Mouse (Mus musculus) C2C12 (cell line): ENCODE results near the gene Chst8. TPM values are rescaled to one million over a fixed set of nuclear protein-coding genes. Genes with fewer than 3 reads are reported as not detected.

Experiments used
- H3K27me3 ChIP-seq: one replicate; pipeline ENCODE4 v1.6.1; 2011; ENCODE audit not compliant: control insufficient read depth, insufficient read depth, insufficient read length
- H3K36me3 ChIP-seq: one replicate; pipeline ENCODE4 v1.6.1; 2011; ENCODE audit not compliant: control insufficient read depth, insufficient read depth
- H3K4me3 ChIP-seq: one replicate; pipeline ENCODE4 v1.5.1; 2011; ENCODE audit warnings: mild to moderate bottlenecking, control low read depth; ENCODE audit not compliant: poor library complexity, insufficient read depth, severe bottlenecking
- H3K79me2 ChIP-seq: one replicate; pipeline ENCODE4 v1.6.1; 2011; ENCODE audit not compliant: control insufficient read depth, insufficient read depth
- H3K79me3 ChIP-seq: one replicate; pipeline ENCODE4 v1.6.1; 2011; ENCODE audit warnings: low read depth, control low read depth
- H3ac ChIP-seq: one replicate; pipeline ENCODE3; 2011; ENCODE audit warnings: low read depth; ENCODE audit not compliant: control insufficient read depth, insufficient read length
- CEBPB ChIP-seq: IDR thresholded peaks from one replicate; pipeline ENCODE4 v1.6.1; 2011; ENCODE audit warnings: low read depth, mild to moderate bottlenecking, control low read depth, moderate library complexity
- CTCF ChIP-seq: IDR thresholded peaks from one replicate; pipeline ENCODE4 v1.5.1; 2011; ENCODE audit not compliant: control insufficient read depth, insufficient read depth, insufficient read length
- FOSL1 ChIP-seq: IDR thresholded peaks from one replicate; pipeline ENCODE4 v1.8.0; 2011; ENCODE audit warnings: mild to moderate bottlenecking, low read length; ENCODE audit not compliant: poor library complexity, insufficient read depth, severe bottlenecking
- MAX ChIP-seq: IDR thresholded peaks from one replicate; pipeline ENCODE4 v1.6.1; 2011; ENCODE audit warnings: mild to moderate bottlenecking, control low read depth
- MYOD1 ChIP-seq: IDR thresholded peaks from one replicate; pipeline ENCODE4 v1.6.1; 2011; ENCODE audit warnings: low read depth; ENCODE audit not compliant: control insufficient read depth, insufficient read length
- MYOG ChIP-seq: IDR thresholded peaks from one replicate; pipeline ENCODE4 v1.6.1; 2011; ENCODE audit not compliant: control insufficient read depth, insufficient read length; ENCODE audit errors: extremely low read depth
- USF1 ChIP-seq: IDR thresholded peaks from one replicate; pipeline ENCODE4 v1.6.1; 2011; ENCODE audit warnings: low read depth, mild to moderate bottlenecking, control low read depth, moderate library complexity
- polyA plus RNA-seq: library from polyadenylated mRNA; unstranded; fragments of >200 nt; fragmentation: generic; extraction: Trizol; gene quantifications from one replicate; pipeline ENCODE4 v1.2.1, GENCODE M21; 2012; ENCODE audit warnings: missing spikeins

The Chst8 gene
- polyA plus RNA-seq, 1 experiment = 0.09 TPM

DNA sequence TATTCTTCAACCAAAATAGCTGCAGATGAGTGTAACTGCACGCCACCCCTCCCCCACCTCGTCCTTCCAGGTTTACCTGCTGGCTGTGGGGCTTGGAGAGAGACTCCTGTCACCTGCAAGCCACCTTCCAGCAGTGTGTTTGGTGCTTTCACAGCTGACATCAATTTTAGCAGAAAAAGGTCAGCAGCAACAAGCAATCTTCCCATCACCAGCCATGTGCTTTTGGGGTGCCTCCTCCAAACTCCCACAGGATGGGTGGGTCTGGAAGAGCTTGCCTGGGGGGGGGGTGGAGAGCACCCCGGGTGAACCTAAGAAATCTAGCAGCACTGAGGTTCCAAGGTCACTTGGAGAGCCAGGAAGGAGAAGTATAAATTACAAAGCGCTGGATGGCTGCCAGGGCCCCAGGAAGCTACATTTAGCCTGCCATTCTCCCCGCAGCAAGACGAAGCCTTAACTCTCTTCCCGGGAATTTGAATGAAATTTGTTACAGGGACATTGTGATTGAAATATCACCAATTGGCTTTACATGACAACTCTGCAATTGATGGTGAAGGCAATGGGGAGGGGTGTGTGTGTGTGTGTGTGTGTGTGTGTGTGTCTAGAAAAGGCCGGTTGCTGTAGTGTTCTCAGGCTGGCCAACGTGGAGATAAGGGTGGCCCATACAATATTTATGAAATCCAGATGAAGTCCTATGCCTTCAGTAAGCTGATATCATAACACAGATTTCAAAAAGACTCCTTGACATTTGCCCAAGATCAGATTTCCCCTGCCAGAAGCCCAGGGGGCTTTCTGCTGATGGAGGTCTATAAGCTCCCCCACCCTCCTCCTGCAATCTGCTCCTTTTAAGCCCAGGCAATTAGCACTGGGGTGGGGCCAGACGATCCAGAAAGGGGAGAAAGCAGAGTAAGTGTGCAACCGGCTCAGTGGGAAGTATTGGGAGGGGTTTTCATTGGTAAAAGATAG is 13.8 kb downstream of the Chst8 start:
- TF ChIP-seq MAX = no peak
- no peak for TF ChIP-seq MYOG
- TF ChIP-seq MYOD1 = no peak
- TF ChIP-seq CEBPB = no peak
- TF ChIP-seq CTCF = no peak
- TF ChIP-seq USF1 = no peak
- no peak for TF ChIP-seq FOSL1
- Histone ChIP-seq H3K79me3 (no peaks in the 10 kb centered on the region), H3K36me3 (no peaks in the 10 kb centered on the region), H3K27me3 (peaks cover 60% of the 10 kb centered on the region), H3K4me3 (no peak overlapping the region), H3ac (no peak overlapping the region), H3K79me2 (no peaks in the 10 kb centered on the region)

GRCm38 (mm10) chr7:34798039-34798438 is 14.5 kb downstream of the Chst8 start:
- H3K79me2 ChIP-seq = no peaks in the 10 kb centered on the region
- H3K79me3 ChIP-seq = no peaks in the 10 kb centered on the region
- TF ChIP-seq MAX (no peak), MYOD1 (no peak), CTCF (no peak), MYOG (no peak), USF1 (no peak), CEBPB (no peak), FOSL1 (no peak)
- no peak overlapping the region for H3K4me3 ChIP-seq
- no peaks in the 10 kb centered on the region for H3K36me3 ChIP-seq
- no peak overlapping the region for H3ac ChIP-seq
- H3K27me3 ChIP-seq = peaks cover 63% of the 10 kb centered on the region

DNA sequence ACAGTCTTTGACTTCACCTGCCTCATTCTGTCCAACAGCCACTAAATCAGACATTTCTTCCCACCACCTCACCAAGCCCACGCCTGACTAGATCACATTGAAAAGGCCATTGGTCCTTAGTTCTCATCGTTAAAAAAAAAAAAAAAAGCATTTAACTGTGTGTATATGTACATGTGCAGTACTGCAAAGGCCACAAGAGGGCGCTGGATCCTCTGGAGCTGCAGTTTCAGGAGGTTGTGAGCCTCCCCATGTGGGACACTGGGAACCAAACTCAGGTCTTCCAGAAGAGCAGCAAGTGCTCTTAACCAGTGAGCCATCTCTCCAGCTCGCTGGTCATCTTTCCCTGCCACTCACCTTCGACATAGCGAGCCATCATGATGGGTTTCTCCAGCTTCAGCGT is 22.1 kb downstream of the Chst8 start:
- Histone ChIP-seq H3K79me2 (no peaks in the 10 kb centered on the region), H3K27me3 (peaks cover 18% of the 10 kb centered on the region), H3K79me3 (no peaks in the 10 kb centered on the region), H3K36me3 (no peaks in the 10 kb centered on the region), H3ac (no peak overlapping the region), H3K4me3 (no peak overlapping the region)
- no peak for TF ChIP-seq MAX
- TF ChIP-seq CEBPB = no peak
- TF ChIP-seq CTCF = no peak
- TF ChIP-seq FOSL1 = no peak
- no peak for TF ChIP-seq MYOG
- TF ChIP-seq USF1 = no peak
- no peak for TF ChIP-seq MYOD1

GRCm38 (mm10) chr7:34787171-34787570 is 25.3 kb downstream of the Chst8 start:
- no peak overlapping the region for H3K4me3 ChIP-seq
- no peaks in the 10 kb centered on the region for H3K79me2 ChIP-seq
- H3K36me3 ChIP-seq = no peaks in the 10 kb centered on the region
- no peaks in the 10 kb centered on the region for H3K79me3 ChIP-seq
- H3ac ChIP-seq = no peak overlapping the region
- TF ChIP-seq FOSL1 (no peak), CTCF (no peak), USF1 (no peak), CEBPB (no peak), MAX (no peak), MYOG (no peak), MYOD1 (no peak)
- H3K27me3 ChIP-seq = peaks cover 3% of the 10 kb centered on the region

- Histone ChIP-seq H3ac (no peak overlapping the region), H3K4me3 (no peak overlapping the region), H3K79me2 (no peaks in the 10 kb centered on the region), H3K27me3 (peaks cover 3% of the 10 kb centered on the region), H3K79me3 (no peaks in the 10 kb centered on the region), H3K36me3 (no peaks in the 10 kb centered on the region)
- TF ChIP-seq USF1 (no peak), CTCF (no peak), MAX (no peak), CEBPB (no peak), MYOG (no peak), MYOD1 (no peak), FOSL1 (no peak)
Measured at GRCm38 (mm10) chr7:34785052-34785451, 27.5 kb downstream of the Chst8 start.
